Mouse (Mus musculus): ENCODE results near the gene Zfp276.
A peak's percentile ranks its signal among the peaks of the same experiment; 100 is the strongest.
"Not testable (repeated sequence)": the region's sequence is repeated elsewhere in the genome, so short reads cannot be mapped to it uniquely, and the experiment has no call there.

The Zfp276 gene

GRCm38 (mm10) chr8:123254099-123254885 lies at the start of gene Zfp276, which contains the start of gene Vps9d1:
TSS of gene Zfp276 (plus strand) at chr8:123254195.
TSS of gene Vps9d1 (minus strand) at chr8:123254348.
- peak; percentile 75 to 77 for DNase-seq (ENCODE audit: low spot score in 2 of 2)

- no peak for DNase-seq (ENCODE audit: low spot score in 2 of 2)
These were observed 42.1 kb upstream of the Zfp276 start for GRCm38 (mm10) chr8:123211876-123212275.

GRCm38 (mm10) chr8:123212321-123213117 lies 41.5 kb upstream of the Zfp276 start, which contains the start of the genes Chmp1a and Spata33:
TSS of gene Chmp1a (minus strand) at chr8:123212763.
TSS of gene Spata33 (plus strand) at chr8:123212832.
- peak; percentile 85 to 88 for DNase-seq (ENCODE audit: low spot score in 2 of 2)

GRCm38 (mm10) chr8:123213118-123213772 lies 40.8 kb upstream of the Zfp276 start:
- DNase-seq (ENCODE audit: low spot score in 2 of 2), result peak in 1 of 2 experiments; percentile 34

- DNase-seq (ENCODE audit: low spot score in 2 of 2), result peak; percentile 67 to 74
These were observed 38.6 kb upstream of the Zfp276 start for GRCm38 (mm10) chr8:123215430-123215829.

GRCm38 (mm10) chr8:123220917-123221316 lies 33.1 kb upstream of the Zfp276 start:
- DNase-seq (ENCODE audit: low spot score in 2 of 2), result no peak

GRCm38 (mm10) chr8:123224278-123225266 lies 29.4 kb upstream of the Zfp276 start, which contains the start of gene Cdk10:
TSS of gene Cdk10 (plus strand) at chr8:123224842.
- peak; percentile 92 for DNase-seq (ENCODE audit: low spot score in 2 of 2)

- DNase-seq (ENCODE audit: low spot score in 2 of 2), result no peak
These were observed 25.6 kb upstream of the Zfp276 start for GRCm38 (mm10) chr8:123228416-123228815.

- DNase-seq (ENCODE audit: low spot score in 2 of 2), result not testable (repeated sequence)
These were observed 23.7 kb upstream of the Zfp276 start for GRCm38 (mm10) chr8:123230326-123230725.

GRCm38 (mm10) chr8:123231742-123232141 lies 22.3 kb upstream of the Zfp276 start:
- no peak for DNase-seq (ENCODE audit: low spot score in 2 of 2)

- no peak for DNase-seq (ENCODE audit: low spot score in 2 of 2)
These were observed 21.4 kb upstream of the Zfp276 start for GRCm38 (mm10) chr8:123232553-123232952.

GRCm38 (mm10) chr8:123233300-123233699 lies 20.7 kb upstream of the Zfp276 start:
- DNase-seq (ENCODE audit: low spot score in 2 of 2), result no peak

GRCm38 (mm10) chr8:123233760-123234159 lies 20.2 kb upstream of the Zfp276 start:
- DNase-seq (ENCODE audit: low spot score in 2 of 2), result no peak

- no peak for DNase-seq (ENCODE audit: low spot score in 2 of 2)
These were observed 19.0 kb upstream of the Zfp276 start for GRCm38 (mm10) chr8:123234918-123235519.

- peak; percentile 77 to 82 for DNase-seq (ENCODE audit: low spot score in 2 of 2)
These were observed 18.2 kb upstream of the Zfp276 start, which contains the start of gene Spata2l for GRCm38 (mm10) chr8:123235520-123236497. TSS of gene Spata2l (minus strand) at chr8:123236233.

GRCm38 (mm10) chr8:123239398-123239797 lies 14.6 kb upstream of the Zfp276 start:
- DNase-seq (ENCODE audit: low spot score in 2 of 2), result no peak

- DNase-seq (ENCODE audit: low spot score in 2 of 2), result no peak
These were observed 11.7 kb upstream of the Zfp276 start for GRCm38 (mm10) chr8:123242107-123242923.

- DNase-seq (ENCODE audit: low spot score in 2 of 2), result no peak
These were observed 10.9 kb upstream of the Zfp276 start for GRCm38 (mm10) chr8:123243053-123243452.
